Mouse (Mus musculus) layer of hippocampus, adult 11-12 months (tissue): ENCODE data around the gene 1600002K03Rik.
"Not testable (repeated sequence)": the region's sequence is repeated elsewhere in the genome, so short reads cannot be mapped to it uniquely, and the experiment has no call there.

Source experiments
- DNase-seq: peaks from one replicate; pipeline ENCODE4 v3.0.0; 2022; ENCODE audit warnings: low spot score

Gene 1600002K03Rik

DNA sequence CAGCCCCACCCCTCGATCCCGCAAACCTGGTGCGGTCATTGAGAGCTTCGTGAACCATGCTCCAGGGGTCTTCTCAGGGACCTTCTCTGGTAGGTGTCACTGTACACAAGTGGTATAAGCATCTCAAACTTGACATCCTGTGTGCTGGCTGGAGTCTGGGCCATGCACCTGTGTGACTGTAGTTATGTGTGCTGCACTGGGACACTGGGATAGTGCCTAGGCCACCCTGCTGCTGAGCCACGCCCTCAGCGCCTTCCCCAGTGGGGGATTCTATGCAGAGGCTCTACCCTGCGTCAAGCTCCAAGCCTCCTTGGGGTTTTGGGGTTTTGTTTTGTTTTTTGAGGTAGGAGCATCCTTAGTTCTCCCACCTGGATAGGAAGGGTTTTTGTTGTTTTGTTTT is 18.4 kb upstream of the 1600002K03Rik start:
- DNase-seq = no peak

DNA sequence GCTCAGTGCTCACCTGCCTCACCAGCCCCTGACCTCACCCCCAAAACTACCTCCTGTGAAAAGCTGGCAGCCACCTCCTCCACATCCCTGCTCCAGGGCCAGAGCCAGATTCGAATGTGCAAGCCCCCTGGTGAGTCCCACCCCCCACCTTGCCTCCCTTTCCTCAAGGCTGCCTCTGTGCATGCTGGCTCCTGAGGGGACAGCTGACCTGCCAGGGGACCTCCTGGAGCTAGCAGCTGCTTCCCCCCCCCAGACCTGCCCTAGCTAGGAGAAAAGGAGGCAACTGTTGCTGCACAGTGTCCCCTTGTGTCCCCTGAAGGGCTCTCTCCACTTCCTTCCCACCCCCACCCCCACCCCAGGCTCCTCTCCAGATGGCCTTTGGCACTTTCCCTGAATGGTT is 17.5 kb upstream of the 1600002K03Rik start:
- DNase-seq = no peak

DNA sequence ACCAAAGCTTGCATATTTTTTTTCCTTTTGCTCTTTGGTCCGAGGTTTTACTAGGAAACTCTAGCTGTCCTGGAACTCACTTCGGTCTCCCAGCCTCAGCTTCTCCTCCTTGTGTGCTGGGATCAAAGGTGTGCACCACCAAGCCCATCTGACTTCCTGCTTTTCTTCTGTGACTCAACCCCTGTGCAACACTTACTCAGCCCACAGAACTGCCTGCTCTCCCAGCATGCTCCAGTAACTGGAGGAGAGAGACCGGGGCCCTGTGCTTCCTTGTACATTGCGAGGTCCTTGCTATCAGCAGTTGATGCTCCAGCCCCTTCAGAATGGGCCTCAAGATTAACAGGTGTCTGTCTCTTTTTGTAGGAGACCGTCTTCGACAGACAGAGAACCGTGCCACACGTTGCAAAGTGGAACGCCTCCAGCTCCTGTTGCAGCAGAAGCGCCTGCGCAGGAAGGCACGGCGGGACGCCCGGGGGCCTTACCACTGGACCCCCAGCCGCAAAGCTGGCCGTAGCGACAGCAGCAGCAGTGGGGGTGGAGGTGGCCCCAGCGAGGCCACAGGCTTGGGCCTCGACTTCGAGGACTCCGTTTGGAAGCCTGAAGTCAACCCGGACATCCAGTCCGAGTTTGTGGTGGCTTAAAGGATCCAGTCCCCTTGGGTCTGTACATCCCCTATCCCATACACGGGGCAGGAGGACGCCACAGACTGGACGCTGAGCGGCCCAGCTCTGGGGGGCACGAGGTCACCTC is 16.6 kb upstream of the 1600002K03Rik start:
- no peak for DNase-seq

DNA sequence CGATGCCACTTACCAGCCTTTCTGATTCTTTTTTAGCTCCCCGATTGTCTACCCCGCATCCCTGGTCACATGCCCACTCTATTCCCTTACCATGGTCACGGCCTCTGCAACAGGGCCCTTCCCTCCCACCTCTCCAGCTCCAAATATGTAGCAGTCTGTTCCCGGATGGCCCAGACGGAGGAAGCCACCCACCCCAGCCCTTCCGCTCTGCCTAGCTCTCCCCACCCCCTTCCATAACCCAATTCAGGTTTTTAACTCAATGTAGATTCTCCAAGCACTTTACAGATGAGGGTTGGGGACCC is 16.0 kb upstream of the 1600002K03Rik start:
- no peak for DNase-seq

DNA sequence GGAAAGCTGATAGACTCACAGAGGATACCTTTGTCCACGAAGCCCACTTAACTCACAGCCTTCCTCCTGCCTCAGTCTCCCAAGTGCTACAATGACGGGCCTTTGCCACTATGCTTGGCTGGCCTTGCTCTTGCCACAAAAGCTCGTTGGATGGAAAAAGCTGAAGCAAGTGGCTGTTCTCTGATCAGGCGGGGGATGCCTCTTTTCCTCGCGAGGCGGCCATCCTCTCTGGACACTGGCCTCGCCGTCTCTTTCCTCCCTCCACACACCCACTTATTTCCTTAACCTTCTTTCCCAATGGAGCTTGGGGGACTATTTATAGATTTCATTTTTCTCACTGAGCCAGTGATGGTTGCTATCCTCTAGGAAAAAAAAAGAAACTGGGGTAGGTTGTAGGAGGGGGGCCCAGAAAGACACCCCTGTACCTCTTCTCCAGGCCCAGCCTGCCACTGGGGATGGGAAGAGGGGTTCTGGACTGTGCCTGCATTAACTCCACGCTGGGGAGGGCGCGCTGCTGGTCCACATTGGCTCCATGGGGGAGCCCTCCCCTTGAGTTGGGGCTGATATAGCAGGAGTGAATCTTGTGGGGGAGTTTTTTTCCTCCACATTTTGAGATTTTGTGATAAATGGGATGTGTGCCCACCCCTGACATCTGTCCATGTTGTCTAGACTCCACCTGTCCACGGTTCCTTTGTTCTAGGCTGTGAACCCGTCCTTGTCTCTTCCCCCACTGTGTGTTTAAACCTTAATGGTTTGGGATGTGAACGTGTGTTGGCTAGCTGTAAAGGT is 15.4 kb upstream of the 1600002K03Rik start:
- DNase-seq = no peak

DNA sequence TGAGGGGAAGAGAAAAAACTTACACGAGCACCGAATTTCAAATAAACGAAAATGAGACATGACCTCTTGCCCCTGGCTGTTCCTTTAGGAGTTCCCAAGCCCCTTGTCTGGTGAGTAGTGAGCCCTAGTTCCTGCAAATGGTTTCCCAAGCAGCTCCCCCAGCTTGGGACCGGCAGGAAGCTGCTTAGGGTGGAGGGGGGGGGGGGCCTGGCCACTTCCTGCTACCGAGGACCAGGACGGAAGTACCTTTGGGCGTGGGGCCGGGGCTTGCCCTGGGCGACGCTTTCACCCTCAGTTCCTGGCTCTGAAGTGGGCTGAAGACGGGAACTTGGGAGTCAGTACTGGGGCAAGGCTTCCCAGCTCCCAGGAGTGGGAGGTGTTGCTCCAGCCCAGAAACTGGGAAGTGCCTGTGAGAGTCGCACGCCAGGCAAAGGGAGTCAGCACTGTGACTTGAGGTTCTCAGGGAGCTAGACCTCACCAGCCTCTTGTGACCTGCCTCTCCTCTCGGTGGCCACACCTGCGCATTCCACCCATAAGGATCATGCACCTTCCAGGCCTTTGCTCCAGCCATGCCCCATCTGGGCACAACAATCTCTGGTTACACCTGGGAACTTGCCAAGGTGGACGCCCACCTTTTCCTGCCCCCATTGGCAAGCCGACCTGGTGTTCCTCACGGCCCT is 14.3 kb upstream of the 1600002K03Rik start:
- DNase-seq = no peak

DNA sequence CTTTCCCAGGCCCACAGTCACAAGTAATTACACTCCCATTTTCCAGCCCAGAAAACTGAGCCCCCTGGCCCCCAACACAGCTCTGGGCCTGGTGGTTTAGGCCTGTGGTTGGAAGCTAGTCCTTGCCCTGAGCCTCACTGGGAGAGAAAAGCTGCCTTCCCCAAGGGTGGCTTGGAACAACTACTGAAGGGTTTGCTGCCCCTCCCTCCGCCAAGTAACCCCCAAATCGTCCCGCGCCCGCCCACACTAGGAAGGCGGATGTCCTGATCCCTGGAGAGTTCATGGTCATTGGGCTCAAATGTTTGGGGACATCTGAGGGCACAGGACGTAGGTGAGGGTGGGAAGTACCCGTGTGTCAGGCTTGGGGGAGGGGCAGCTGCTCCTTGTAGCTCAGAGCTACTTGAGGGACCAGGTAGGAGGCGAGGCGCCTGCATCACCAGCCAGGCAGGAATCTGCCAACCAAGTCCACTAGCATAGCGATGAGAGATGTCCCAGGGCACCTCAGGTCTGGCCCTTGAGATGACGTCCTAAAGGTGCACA is 13.7 kb upstream of the 1600002K03Rik start:
- DNase-seq = no peak

DNA sequence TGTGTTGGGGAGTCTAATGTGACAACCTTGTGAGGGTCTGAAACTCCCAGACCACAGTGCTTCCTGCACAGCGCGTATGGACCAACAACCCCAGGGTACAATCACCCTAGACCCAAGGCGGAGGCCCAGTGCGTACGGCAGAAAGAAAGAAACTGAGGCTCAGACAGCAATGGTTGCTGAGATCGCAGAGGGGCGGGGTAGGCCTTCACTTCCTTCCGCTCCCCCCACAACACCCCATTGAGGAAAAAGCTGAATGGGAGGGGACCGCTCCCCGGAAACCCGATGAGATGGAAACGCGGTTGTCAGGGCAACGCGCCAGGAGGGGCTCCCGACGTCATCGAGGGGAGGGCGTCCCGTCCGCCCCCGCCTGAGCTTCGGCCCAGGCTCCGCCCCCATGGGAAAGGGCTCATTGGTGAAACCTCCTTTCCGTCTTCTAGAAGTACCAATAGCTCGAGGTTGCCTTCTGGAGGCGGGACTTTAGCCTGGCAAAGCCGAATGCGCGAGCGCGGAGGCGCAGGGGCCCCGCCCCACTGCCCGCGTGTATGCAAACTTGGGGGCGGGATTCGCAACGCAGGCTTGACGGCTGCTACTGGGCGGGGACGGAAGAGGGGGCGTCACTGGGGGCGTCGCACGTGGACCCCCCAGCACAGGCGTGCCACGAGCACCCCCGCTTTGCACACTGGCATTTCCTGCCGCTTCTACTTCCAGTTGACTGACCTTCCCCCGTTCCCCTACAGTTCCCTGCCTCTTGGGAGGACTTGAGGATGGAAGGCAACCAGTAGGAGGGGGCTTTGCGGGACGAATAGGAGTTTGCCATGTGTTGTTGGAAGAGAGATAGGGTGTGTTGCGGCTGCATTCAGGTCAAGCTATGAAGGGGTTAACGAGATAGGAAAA is 12.9 kb upstream of the 1600002K03Rik start:
- DNase-seq = peak; percentile 99

DNA sequence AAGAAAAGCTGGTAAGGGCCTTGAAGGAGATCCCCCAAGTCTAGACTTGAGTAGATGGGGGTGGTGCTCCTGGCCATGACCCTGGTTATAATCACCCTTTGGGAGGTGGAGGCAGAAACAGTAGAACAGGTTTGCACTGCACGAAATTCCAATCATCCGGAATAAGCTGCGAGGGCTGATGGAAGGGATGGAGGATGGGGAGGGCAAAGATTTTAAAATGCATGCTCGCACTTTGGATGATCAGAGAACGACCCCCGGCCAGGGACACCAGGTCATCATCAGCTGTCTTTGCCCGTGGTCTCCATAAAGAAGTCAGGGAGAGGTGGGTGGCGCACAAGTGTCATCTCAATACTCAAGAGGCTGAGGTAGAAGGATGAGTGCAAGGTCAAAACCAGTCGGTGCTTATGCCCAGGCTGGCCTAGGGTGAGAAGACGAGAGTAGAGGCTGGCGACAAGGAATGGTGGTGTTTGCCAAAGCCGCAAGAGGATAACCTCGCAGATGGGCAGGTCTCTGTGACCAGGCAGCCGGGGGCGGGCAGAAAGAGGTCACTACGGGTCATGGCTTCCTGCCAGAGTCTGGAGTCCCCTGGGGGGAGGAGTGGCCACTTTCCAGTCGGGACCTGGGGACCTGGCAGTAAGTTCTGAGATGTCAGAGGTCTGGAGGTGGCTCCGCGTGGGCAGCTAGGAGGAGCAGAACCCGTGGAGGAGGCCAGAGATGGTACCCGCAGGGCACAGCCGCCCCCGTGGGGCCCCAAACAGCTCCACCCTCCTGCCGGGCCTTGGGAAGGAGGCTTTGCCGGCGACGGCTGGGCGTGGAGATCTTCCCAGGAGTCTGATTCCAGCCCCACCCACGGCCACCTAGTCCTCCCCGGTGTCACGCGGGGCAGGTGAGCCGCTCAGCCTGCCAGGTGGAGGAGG is 12.0 kb upstream of the 1600002K03Rik start:
- no peak for DNase-seq

DNA sequence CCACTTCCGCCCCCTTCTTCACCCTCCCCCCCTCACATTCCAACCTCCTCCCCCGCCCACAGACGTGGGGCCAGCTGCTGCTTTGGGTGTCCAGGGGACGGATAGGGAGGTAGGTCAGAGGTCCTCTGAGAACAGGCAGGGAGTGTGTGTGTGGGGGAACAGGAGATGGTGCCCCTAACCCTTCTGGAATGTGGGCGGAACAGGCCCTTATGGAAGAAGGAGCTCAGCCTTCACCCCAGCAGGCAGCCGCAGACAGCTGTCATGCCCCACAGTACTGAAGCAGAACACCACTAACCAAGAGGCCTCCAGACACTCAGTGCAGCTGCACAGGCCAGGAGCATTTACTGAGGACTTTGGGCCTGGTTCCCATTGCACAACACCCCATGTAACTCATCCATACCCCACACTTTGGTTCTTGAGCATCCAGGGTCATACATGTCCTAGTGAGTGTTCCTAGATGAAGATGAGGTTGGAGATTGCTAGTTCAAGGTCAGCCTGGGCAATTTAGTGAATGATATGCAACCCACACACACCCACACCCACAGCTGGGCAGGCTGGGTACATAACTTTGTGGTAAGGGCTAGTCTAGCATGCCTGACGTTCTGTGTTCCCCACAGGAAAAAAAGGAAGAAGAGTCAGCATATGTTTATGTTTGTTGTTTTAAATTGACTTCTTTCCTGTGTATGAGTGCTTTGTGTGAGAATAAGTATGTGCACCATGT is 11.1 kb upstream of the 1600002K03Rik start:
- DNase-seq = no peak

DNA sequence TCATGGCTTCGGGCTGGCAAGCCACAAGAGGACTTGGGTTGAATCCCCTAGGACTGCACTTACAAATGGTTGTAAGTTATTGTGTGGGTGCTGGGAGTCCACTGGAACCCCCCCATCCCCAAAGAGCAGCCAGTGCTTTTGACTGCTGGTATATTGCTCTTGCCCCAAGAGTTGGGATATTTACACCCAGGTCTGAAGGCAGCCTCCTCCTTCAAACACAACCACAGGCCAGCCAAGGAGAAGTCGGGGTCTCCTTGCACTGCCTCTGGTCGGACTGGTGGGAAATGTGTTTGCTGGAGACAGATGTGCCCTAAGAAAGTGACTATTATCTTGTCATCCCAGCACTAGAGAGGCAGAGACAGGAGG is 10.5 kb upstream of the 1600002K03Rik start:
- DNase-seq = no peak

DNA sequence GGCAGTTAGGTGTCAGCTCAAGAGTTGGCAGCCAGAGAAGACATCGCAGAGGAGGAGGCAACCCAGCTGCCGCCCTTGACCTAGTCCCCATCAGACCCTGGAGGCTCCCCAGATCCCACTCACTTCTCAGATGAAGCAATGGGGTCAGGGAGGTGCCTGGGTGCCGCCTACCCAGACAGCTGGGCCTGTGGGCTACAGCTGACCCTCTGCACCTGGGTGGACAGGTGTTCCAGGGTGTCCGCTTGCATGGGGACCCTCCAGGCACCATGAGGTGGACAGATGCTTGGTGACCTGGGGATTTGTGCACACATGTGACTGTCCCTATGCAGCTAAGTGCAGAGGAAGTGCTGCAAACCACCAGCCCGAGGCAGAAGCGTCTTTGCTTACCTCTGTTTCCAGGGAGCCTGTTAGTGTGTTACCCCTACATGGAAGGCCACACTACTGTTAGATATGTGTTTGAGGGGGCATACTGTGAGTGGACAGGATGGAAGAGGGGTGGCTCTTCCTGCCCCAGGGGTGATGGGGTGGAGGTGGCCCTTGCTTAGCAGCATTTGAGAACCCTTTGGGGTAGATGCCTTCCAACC is 9.9 kb upstream of the 1600002K03Rik start:
- no peak for DNase-seq

DNA sequence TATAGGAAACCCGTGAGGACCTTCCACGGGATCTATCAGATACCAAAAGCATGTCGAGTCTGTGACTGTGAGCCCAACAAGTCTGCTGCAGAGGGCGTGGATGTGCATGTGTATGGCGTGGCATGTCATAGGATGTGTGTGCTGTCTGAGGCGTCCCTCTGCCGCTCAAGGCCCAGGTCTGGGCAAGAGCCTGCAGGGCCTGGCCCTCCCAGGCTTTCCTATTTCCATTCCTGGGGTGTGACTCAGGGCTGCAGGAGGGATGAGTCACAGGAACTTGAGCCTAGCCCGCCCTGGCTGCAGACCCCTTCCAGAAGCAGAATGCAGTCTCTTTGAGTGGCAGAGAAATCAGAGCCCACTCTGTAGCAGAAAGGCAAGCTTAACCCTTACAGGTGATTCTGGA is 9.0 kb upstream of the 1600002K03Rik start:
- no peak for DNase-seq

DNA sequence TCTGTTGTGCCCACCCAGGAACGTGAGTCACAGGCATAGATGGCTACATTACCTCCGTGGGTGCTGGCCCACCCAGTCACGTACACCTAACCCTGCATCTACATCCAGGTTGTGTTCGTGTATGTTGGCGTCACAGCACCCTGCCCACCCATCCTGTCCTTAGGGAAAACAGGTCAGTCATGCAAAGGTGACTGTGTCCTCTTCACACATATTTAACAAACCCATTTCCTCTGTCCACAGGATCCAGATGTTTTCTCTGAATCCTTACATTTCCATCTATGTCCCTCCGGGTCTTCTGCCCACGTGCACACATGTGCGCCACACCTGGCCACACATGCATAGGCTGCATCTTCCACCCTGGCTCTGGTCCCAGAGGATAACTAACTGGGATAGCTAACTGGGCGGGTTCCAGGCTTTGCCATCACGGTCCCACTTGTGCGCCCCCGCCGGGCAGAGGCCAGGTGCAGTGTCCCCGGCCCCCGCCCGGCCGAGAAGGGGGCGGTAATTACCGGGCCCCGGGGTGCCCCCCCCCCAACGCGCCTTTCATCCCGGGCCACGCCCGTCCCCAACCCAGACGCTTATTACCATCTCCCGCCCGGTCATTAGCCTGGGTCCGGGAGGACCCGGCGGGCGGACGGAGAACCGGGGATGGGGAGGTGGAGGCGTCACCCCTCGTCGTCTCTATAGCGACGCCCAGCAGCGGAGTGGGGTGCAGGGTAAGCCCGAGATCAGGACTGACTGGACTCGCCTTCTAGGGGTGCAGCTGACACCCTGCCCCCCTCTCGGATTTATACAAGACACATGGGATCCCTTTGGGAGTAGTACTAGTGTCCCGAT is 8.4 kb upstream of the 1600002K03Rik start:
- no peak for DNase-seq

DNA sequence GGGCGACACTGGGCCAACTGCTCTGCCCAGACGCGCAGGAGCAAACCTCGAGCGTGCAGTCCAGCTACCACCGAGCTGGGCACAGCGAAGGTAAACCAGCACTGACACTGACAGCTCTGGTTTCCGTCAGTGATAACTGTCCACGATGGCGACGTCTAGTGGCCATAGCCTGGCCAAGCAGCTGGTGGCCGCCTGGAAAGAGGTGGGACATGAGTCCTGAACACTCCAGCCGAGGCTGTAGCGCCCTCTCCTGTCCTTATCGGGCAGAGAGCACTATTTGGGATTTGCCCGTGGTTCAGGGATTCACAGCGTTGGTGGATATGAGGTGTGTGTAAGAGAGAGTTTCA is 7.8 kb upstream of the 1600002K03Rik start:
- DNase-seq = peak; percentile 98

DNA sequence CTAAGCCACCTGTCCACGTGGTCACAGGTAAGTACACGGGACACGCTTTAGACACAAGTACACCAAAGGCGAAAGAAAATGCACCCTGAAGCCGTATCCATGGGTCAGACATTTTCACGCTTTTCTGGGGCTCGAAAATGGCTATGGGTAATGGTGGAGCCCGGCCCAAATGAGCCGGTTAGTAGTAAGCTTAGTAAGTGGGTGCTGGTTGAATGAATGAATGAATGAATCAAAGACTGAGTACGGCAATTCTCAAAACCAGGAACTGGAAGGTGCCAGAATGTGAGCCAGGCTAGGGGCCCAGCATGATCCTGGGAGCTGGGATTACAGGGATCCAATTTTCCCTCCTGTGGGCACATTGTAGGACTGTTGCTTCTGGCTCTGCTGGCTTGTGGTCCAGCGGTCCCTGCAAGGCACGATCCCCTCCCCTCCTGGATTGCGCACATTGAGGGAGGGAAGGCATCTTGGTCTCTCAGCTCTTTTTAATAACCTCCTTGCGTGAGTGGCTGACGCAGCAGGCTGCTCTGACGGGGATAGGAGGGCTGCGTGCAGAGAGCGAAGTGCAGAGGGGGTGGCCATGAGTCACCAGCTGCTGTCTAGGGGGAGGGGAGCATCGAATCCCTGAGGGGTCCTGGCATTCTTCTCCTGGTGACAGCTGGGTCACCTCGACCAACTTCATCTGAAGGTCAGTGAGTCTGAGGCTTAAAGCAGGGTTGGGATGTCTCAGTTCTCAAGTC is 7.2 kb upstream of the 1600002K03Rik start, which contains the start of gene Cirbp:
Gene Cirbp, plus strand, starts transcription at position 594 of the 737 bp plus-strand sequence.
- DNase-seq = no peak

DNA sequence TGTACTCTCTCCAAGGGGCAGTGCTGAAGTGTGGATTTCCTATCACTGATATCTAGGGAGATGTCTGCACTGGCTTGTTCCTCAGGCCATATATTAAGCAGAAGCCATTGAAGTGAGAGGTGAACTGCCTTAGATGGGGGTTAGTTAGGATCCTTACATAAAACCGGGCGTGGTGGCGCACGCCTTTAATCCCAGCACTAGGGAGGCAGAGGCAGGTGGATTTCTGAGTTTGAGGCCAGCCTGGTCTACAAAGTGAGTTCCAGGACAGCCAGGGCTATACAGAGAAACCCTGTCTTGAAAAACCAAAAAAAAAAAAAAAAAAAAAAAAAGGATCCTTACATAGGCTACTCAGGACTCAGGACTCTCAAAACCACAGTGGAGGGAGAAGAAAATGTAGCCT is 6.6 kb upstream of the 1600002K03Rik start:
- DNase-seq = not testable (repeated sequence)

DNA sequence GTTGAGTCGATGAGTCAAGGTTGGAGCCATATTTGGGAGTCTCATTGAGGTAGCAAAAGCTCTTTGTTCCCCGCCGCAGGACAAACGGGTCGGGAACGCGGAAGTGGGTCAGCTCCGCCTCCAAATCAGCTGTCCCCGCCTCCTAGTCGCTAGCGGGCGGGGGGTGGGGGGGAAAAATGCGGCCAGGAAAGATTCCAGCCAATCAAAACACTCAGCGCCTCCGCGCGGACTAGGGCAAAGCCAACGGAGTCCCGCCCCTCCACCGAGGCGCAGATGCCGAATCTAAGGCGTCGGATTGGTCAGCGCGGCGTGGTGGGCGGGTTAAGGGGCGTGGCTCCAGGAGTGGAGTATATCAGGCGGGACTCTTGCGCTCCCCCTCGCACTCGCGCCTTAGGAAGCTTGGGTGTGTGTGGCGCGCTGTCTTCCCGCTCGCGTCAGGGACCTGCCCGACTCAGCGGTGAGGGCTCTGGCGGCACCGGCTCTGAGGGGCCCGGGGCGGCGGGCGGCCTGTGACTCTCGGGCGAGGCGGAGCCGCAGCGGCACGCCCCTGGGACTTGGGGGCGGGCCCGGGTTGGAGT is 5.2 kb upstream of the 1600002K03Rik start:
- DNase-seq = peak; percentile 98
